Mouse (Mus musculus) heart, adult 18-20 months (tissue): ENCODE measurements at regions not wholly inside any gene's neighbourhood (a gene's known extent, or its start where the extent isn't known, plus 50 kb on each side); places are given as distances from the start of the nearest gene placed in this dataset.

Source experiments
- DNase-seq, 2 experiments: peaks; one replicate each; pipeline ENCODE4 v3.0.0; 2021 to 2022; ENCODE audit warnings: mixed read lengths in 1 of 2

- no peak for DNase-seq
These were observed 74.0 kb downstream of the Agtr2 start for GRCm38 (mm10) chrX:21558318-21558717.

GRCm38 (mm10) chrX:21566669-21567068 lies 82.3 kb downstream of the Agtr2 start:
- DNase-seq = peak; percentile 32 to 51

GRCm38 (mm10) chrX:21567530-21567929 lies 83.2 kb downstream of the Agtr2 start:
- peak; percentile 49 to 63 for DNase-seq

GRCm38 (mm10) chrX:21567971-21568370 lies 83.6 kb downstream of the Agtr2 start:
- peak; percentile 7 to 15 for DNase-seq

- DNase-seq = no peak
These were observed 95.6 kb downstream of the Agtr2 start for GRCm38 (mm10) chrX:21579945-21580344.

- no peak for DNase-seq
These were observed 101.7 kb downstream of the Agtr2 start for GRCm38 (mm10) chrX:21586030-21586429.

- DNase-seq = no peak
These were observed 105.5 kb downstream of the Agtr2 start for GRCm38 (mm10) chrX:21589811-21590210.
